Mouse (Mus musculus) ES-Bruce4 (cell line): ENCODE measurements around the gene Tbp.

Experiments used
- CTCF ChIP-seq: IDR thresholded peaks from one replicate; pipeline ENCODE4 v1.8.1; 2011; ENCODE audit warnings: low read depth, low read length
- POLR2A ChIP-seq: IDR thresholded peaks from one replicate; pipeline ENCODE4 v1.8.1; 2011; ENCODE audit warnings: low read length; ENCODE audit not compliant: insufficient read depth

GRCm38 (mm10) chr17:15498753-15499113, 955 bp upstream of the Tbp start:
- TF ChIP-seq CTCF (no peak), POLR2A (no peak)
